Mouse (Mus musculus) liver, embryonic 14.5 days (tissue): ENCODE data around the gene Farp1. TPM values are rescaled to one million over a fixed set of nuclear protein-coding genes. Genes with fewer than 3 reads are reported as not detected.
"Not testable (repeated sequence)": the region's sequence is repeated elsewhere in the genome, so short reads cannot be mapped to it uniquely, and the experiment has no call there.

Source experiments
- ATAC-seq: fragments of 200-750 bp; cut with Nextera tagmentation; 2 replicates; pipeline ENCODE4 v1.8.0; 2017; ENCODE audit warnings: moderate number of reproducible peaks, mild to moderate bottlenecking, moderate library complexity; ENCODE audit not compliant: insufficient read depth
- DNase-seq, 3 experiments: peaks; one replicate each; pipeline ENCODE4 v3.0.0-alpha.2; 2012 to 2013; ENCODE audit warnings: low read depth in 3 of 3, low spot score in 3 of 3
- H3K27ac ChIP-seq: fragments of 300-500 bp; sonication (generic); 2 replicates; pipeline ENCODE4 v1.5.1; 2014; ENCODE audit warnings: moderate library complexity, mild to moderate bottlenecking, control low read depth, inconsistent platforms
- H3K27me3 ChIP-seq: fragments of 300-500 bp; sonication (generic); 2 replicates; pipeline ENCODE4 v1.6.1; 2014; ENCODE audit warnings: mild to moderate bottlenecking, low read length, moderate library complexity; ENCODE audit not compliant: control insufficient read depth, insufficient read depth
- H3K36me3 ChIP-seq: fragments of 300-500 bp; sonication (generic); replicated peaks from 2 replicates; pipeline ENCODE4 v1.6.1; 2014; ENCODE audit warnings: low read depth; ENCODE audit not compliant: control insufficient read depth, insufficient read depth
- H3K4me1 ChIP-seq, 2 experiments: fragments of 200-500 bp in 1 of 2; fragments of 300-500 bp in 1 of 2; sonication (generic) in 1 of 2; replicated peaks; 2 replicates each; pipeline ENCODE4 v1.6.1; 2012 to 2014; ENCODE audit warnings: antibody characterized with exemption in 1 of 2, inconsistent platforms in 1 of 2, low read length in 1 of 2; ENCODE audit not compliant: control insufficient read depth in 2 of 2, insufficient read depth in 2 of 2
- H3K4me2 ChIP-seq: fragments of 300-500 bp; sonication (generic); 2 replicates; pipeline ENCODE4 v1.6.1; 2014; ENCODE audit warnings: low read depth, mild to moderate bottlenecking, control low read depth, moderate library complexity
- H3K4me3 ChIP-seq, 2 experiments: fragments of 200-500 bp in 1 of 2; fragments of 300-500 bp in 1 of 2; sonication (generic) in 1 of 2; 2 replicates each; pipeline ENCODE4 v1.5.1; 2012 to 2014; ENCODE audit warnings: low read depth in 2 of 2, low read length in 2 of 2, mild to moderate bottlenecking in 2 of 2, control low read depth in 1 of 2, inconsistent platforms in 1 of 2, moderate library complexity in 1 of 2; ENCODE audit not compliant: insufficient read depth in 1 of 2
- H3K9ac ChIP-seq: fragments of 300-500 bp; sonication (generic); replicated peaks from 2 replicates; pipeline ENCODE4 v1.6.1; 2014; ENCODE audit warnings: mild to moderate bottlenecking, control low read depth, moderate library complexity
- H3K9me3 ChIP-seq: fragments of 300-500 bp; sonication (generic); 2 replicates; pipeline ENCODE4 v1.6.1; 2016; ENCODE audit warnings: low read length, mixed read lengths; ENCODE audit not compliant: control insufficient read depth
- CTCF ChIP-seq: IDR thresholded peaks from 2 replicates; pipeline ENCODE4 v1.5.1; 2016; ENCODE audit warnings: antibody characterized with exemption, low read depth, control low read depth
- EP300 ChIP-seq: IDR thresholded peaks from 2 replicates; pipeline ENCODE4 v1.6.1; 2016; ENCODE audit warnings: antibody characterized with exemption, low read depth
- WGBS: fragments of 180-500 bp; shearing (Covaris S2); extraction: QIAGEN DNeasy Blood & Tissue Kit; methylation state at CpG from one replicate; pipeline ENCODE4 v1.1.7; 2014; ENCODE audit not compliant: insufficient replicate concordance; 5-methylcytosine and 5-hydroxymethylcytosine counted together
- polyA plus RNA-seq, 2 experiments: library from polyadenylated mRNA; depleted of rRNA in 1 of 2; stranded (reverse) in 1 of 2; unstranded in 1 of 2; fragments of >200 nt; fragmentation: Nextera tagmentation in 1 of 2; extraction: Ambion mirVana in 1 of 2; gene quantifications; 2 replicates each; pipeline versions ENCODE4 v1.2.1 to v1.2.3; 2012 to 2014

Gene Farp1
- polyA plus RNA-seq, 2 experiments: 3.0 to 4.3 TPM

GRCm38 (mm10) chr14:121124409-121125010, 89.5 kb downstream of the Farp1 start:
- Histone ChIP-seq H3K4me3 (no peak overlapping the region), H3K27ac (no peak overlapping the region), H3K9ac (no peak overlapping the region), H3K27me3 (no peaks in the 10 kb centered on the region), H3K4me2 (no peak overlapping the region), H3K36me3 (no peaks in the 10 kb centered on the region), H3K4me1 (peaks cover 0 to 19% of the 10 kb centered on the region in 2 experiments; a peak in 3 of 4 replicates), H3K9me3 (no peaks in the 10 kb centered on the region)
- DNase-seq (peak in 2 of 3 experiments; percentile 35 to 41), ATAC-seq (peak; percentile 82)
- TF ChIP-seq CTCF (no peak), EP300 (no peak)
- WGBS: 49% methylated on average over 8 of the region's 8 CpGs

- TF ChIP-seq CTCF (no peak), EP300 (no peak)
- Histone ChIP-seq H3K9me3 (no peaks in the 10 kb centered on the region), H3K4me1 (peaks cover 0 to 20% of the 10 kb centered on the region in 2 experiments; a peak in 3 of 4 replicates), H3K4me3 (no peak overlapping the region), H3K9ac (no peak overlapping the region), H3K27ac (no peak overlapping the region), H3K36me3 (no peaks in the 10 kb centered on the region), H3K27me3 (no peaks in the 10 kb centered on the region), H3K4me2 (no peak overlapping the region)
- ATAC-seq (peak; percentile 13; the same call in 1 of the 2 replicates), DNase-seq (peak in 2 of 3 experiments; percentile 41 to 49)
- WGBS: 77% methylated on average over 3 of the region's 3 CpGs
These were observed 90.7 kb downstream of the Farp1 start for GRCm38 (mm10) chr14:121125651-121126050.

- H3K36me3 ChIP-seq: no peaks in the 10 kb centered on the region
- H3K4me2 ChIP-seq: no peak overlapping the region
- no peak overlapping the region for H3K9ac ChIP-seq
- ATAC-seq (no peak), DNase-seq (no peak)
- H3K27me3 ChIP-seq: no peaks in the 10 kb centered on the region
- 66% methylated on average over 4 of the region's 4 CpGs for WGBS
- H3K4me1 ChIP-seq: peaks cover 2 to 25% of the 10 kb centered on the region in 2 experiments; a peak in 3 of 4 replicates
- no peak overlapping the region for H3K4me3 ChIP-seq
- no peaks in the 10 kb centered on the region for H3K9me3 ChIP-seq
- TF ChIP-seq EP300 (no peak), CTCF (no peak)
- H3K27ac ChIP-seq: no peak overlapping the region
These were observed 91.3 kb downstream of the Farp1 start for GRCm38 (mm10) chr14:121126291-121126690.

- Histone ChIP-seq H3K27me3 (no peaks in the 10 kb centered on the region), H3K36me3 (no peaks in the 10 kb centered on the region), H3K4me1 (peaks cover 5 to 19% of the 10 kb centered on the region in 2 experiments; a peak in 3 of 4 replicates), H3K4me3 (no peak overlapping the region), H3K9me3 (no peaks in the 10 kb centered on the region), H3K4me2 (no peak overlapping the region), H3K27ac (no peak overlapping the region), H3K9ac (no peak overlapping the region)
- 52% methylated on average over 20 of the region's 20 CpGs for WGBS
- ATAC-seq (no peak), DNase-seq (no peak)
- peak; percentile 28; the same call in 1 of the 2 replicates for TF ChIP-seq CTCF
- TF ChIP-seq EP300: no peak
These were observed 94.1 kb downstream of the Farp1 start for GRCm38 (mm10) chr14:121128858-121129800.

- not testable (repeated sequence) for H3K27me3 ChIP-seq, H3K9ac ChIP-seq, H3K9me3 ChIP-seq, H3K27ac ChIP-seq, DNase-seq, H3K4me3 ChIP-seq, ATAC-seq, H3K4me2 ChIP-seq, H3K36me3 ChIP-seq
- WGBS: 60% methylated on average over 1 of the region's 1 CpGs
- H3K4me1 ChIP-seq: peaks cover 5 to 12% of the 10 kb centered on the region in 2 experiments; a peak in 3 of 4 replicates
These were observed 95.4 kb downstream of the Farp1 start for GRCm38 (mm10) chr14:121130351-121130750.
